Mouse (Mus musculus): ENCODE measurements around the gene Ldlr.

Gene Ldlr

GRCm38 (mm10) chr9:21736580-21736979 lies 13.3 kb downstream of the Ldlr start:
- no peaks in the 10 kb centered on the region for H3K27me3 ChIP-seq (ENCODE audit: control insufficient read depth, insufficient read depth, low read length, poor library complexity, severe bottlenecking)
- DNase-seq (ENCODE audit: low read depth, low spot score) = no peak
- peaks cover 14% of the 10 kb centered on the region for H3K36me3 ChIP-seq (ENCODE audit: control insufficient read depth, insufficient read depth, low read length, poor library complexity, severe bottlenecking)

- H3K36me3 ChIP-seq (ENCODE audit: control insufficient read depth, insufficient read depth, low read length, poor library complexity, severe bottlenecking) = peaks cover 14% of the 10 kb centered on the region
- H3K27me3 ChIP-seq (ENCODE audit: control insufficient read depth, insufficient read depth, low read length, poor library complexity, severe bottlenecking) = no peaks in the 10 kb centered on the region
- DNase-seq (ENCODE audit: low read depth, low spot score) = no peak
These were observed 13.9 kb downstream of the Ldlr start for GRCm38 (mm10) chr9:21737188-21737587.

DNA sequence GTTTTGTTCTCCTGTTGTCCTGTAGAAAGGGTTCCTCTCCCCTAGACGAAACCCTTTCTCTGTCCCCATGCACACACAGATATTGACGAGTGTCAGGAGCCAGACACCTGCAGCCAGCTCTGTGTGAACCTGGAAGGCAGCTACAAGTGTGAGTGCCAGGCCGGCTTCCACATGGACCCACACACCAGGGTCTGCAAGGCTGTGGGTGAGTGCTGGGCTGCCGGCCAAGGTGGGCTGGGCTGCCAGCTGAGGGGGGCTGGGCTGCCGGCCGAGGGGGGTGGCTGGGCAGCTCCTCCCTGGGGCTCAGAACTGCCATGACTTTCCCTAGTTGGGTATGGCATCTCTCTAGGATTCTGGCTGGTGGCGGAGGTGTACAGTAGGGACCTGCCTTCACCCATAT lies 15.5 kb downstream of the Ldlr start:
- H3K27me3 ChIP-seq (ENCODE audit: control insufficient read depth, insufficient read depth, low read length, poor library complexity, severe bottlenecking) = no peaks in the 10 kb centered on the region
- H3K36me3 ChIP-seq (ENCODE audit: control insufficient read depth, insufficient read depth, low read length, poor library complexity, severe bottlenecking) = peaks cover 15% of the 10 kb centered on the region
- no peak for DNase-seq (ENCODE audit: low read depth, low spot score)

DNA sequence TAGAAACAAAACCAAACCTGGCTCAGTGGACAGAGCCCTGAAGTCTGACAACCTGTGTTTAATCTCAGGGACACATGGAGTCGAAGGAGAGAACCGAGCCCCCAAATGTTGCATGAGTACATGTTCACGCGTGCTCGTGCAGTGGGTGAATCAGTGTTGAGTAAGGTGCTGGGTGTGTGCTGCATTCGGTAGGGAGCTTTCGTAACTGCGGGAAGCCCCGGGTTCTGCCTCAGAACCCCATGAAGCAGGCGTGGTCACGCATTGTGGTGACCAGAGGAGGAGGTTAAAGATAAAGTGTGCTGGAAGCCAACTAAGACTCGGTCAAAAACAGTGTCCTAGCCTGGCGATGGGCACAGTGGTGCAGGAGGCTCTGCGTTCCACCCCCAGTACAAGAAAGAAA lies 17.1 kb downstream of the Ldlr start:
- Histone ChIP-seq H3K36me3 (ENCODE audit: control insufficient read depth, insufficient read depth, low read length, poor library complexity, severe bottlenecking) (peaks cover 15% of the 10 kb centered on the region), H3K27me3 (ENCODE audit: control insufficient read depth, insufficient read depth, low read length, poor library complexity, severe bottlenecking) (no peaks in the 10 kb centered on the region)
- DNase-seq (ENCODE audit: low read depth, low spot score) = no peak

GRCm38 (mm10) chr9:21741514-21741913 lies 18.2 kb downstream of the Ldlr start:
- no peak for DNase-seq (ENCODE audit: low read depth, low spot score)
- peaks cover 15% of the 10 kb centered on the region for H3K36me3 ChIP-seq (ENCODE audit: control insufficient read depth, insufficient read depth, low read length, poor library complexity, severe bottlenecking)
- no peaks in the 10 kb centered on the region for H3K27me3 ChIP-seq (ENCODE audit: control insufficient read depth, insufficient read depth, low read length, poor library complexity, severe bottlenecking)

DNA sequence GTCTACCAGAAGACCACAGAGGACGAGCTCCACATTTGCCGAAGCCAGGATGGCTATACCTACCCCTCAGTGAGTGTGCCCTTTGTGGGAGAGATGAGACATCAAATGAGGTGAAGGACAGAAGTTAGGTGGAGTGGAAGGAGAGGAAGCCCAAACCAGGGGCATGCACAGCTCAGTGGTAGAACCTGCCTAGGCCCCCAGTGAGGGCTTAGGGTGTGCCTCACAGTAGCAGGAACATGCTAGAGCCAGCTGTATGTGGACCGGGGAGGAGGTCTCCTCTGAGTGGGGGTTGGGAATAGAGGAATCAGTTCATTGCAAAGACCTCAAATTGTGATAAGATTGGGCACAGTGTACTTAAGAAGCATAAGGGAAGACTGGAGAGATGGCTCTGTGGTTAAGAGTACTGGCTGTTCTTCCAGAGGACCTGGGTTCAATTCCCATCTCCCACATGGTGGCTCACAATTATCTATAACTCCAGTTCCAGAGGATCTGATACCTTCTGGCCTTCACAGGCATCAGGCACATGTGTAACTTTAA lies 24.0 kb downstream of the Ldlr start:
- Histone ChIP-seq H3K27me3 (ENCODE audit: control insufficient read depth, insufficient read depth, low read length, poor library complexity, severe bottlenecking) (no peaks in the 10 kb centered on the region), H3K36me3 (ENCODE audit: control insufficient read depth, insufficient read depth, low read length, poor library complexity, severe bottlenecking) (peaks cover 4% of the 10 kb centered on the region; the same call in 1 of the 2 replicates)
- no peak for DNase-seq (ENCODE audit: low read depth, low spot score)

GRCm38 (mm10) chr9:21748033-21748432 lies 24.8 kb downstream of the Ldlr start:
- Histone ChIP-seq H3K36me3 (ENCODE audit: control insufficient read depth, insufficient read depth, low read length, poor library complexity, severe bottlenecking) (peaks cover 2% of the 10 kb centered on the region; the same call in 1 of the 2 replicates), H3K27me3 (ENCODE audit: control insufficient read depth, insufficient read depth, low read length, poor library complexity, severe bottlenecking) (no peaks in the 10 kb centered on the region)
- DNase-seq (ENCODE audit: low read depth, low spot score) = no peak

DNA sequence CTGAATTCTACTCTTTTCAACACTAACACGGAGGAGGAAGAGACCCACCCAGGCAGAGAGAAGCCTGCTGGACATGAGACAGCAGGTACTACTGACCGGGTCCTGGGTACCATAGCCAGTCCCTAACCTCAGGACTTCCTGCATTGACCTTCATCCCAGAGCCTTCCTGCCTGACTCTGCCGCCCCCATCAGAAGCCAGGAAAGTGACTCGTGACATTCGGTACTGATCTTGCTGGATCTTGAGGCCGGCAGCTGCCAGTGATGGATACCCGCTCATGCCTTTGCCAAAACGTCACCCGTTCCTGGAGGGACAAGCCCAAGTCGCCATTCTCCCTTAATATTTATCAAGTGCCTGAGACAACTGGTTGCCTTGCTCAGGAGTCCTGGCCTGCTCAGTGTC lies 25.2 kb downstream of the Ldlr start:
- Histone ChIP-seq H3K36me3 (ENCODE audit: control insufficient read depth, insufficient read depth, low read length, poor library complexity, severe bottlenecking) (peaks cover 2% of the 10 kb centered on the region; the same call in 1 of the 2 replicates), H3K27me3 (ENCODE audit: control insufficient read depth, insufficient read depth, low read length, poor library complexity, severe bottlenecking) (no peaks in the 10 kb centered on the region)
- no peak for DNase-seq (ENCODE audit: low read depth, low spot score)

- DNase-seq (ENCODE audit: low read depth, low spot score) = no peak
- no peaks in the 10 kb centered on the region; the same call in 1 of the 2 replicates for H3K36me3 ChIP-seq (ENCODE audit: control insufficient read depth, insufficient read depth, low read length, poor library complexity, severe bottlenecking)
- H3K27me3 ChIP-seq (ENCODE audit: control insufficient read depth, insufficient read depth, low read length, poor library complexity, severe bottlenecking) = no peaks in the 10 kb centered on the region
These were observed 26.3 kb downstream of the Ldlr start for GRCm38 (mm10) chr9:21749382-21750118.

DNA sequence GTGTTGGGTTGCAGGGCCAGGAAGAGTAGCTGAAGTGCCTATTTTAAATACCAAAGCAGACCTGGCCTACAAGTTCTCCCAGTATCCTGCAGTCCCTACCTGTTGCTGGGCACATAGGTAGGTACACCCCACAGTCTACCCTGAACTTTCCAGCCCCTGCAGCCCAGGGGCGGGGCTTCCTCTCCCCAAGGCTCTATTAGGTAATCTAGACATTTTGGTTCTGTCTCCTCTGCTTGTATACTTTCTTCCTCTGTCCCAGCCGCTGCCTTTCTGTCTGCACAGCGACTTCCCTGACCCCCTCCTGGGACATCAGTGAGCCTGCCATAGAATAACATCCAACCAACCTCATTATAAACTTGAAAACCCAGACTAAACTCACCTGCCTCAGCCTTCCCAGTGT lies 27.1 kb downstream of the Ldlr start:
- Histone ChIP-seq H3K36me3 (ENCODE audit: control insufficient read depth, insufficient read depth, low read length, poor library complexity, severe bottlenecking) (no peaks in the 10 kb centered on the region), H3K27me3 (ENCODE audit: control insufficient read depth, insufficient read depth, low read length, poor library complexity, severe bottlenecking) (no peaks in the 10 kb centered on the region)
- no peak for DNase-seq (ENCODE audit: low read depth, low spot score)

- no peak for DNase-seq (ENCODE audit: low read depth, low spot score)
- H3K27me3 ChIP-seq (ENCODE audit: control insufficient read depth, insufficient read depth, low read length, poor library complexity, severe bottlenecking) = no peaks in the 10 kb centered on the region
- H3K36me3 ChIP-seq (ENCODE audit: control insufficient read depth, insufficient read depth, low read length, poor library complexity, severe bottlenecking) = no peaks in the 10 kb centered on the region
These were observed 28.1 kb downstream of the Ldlr start for GRCm38 (mm10) chr9:21751347-21751746.

DNA sequence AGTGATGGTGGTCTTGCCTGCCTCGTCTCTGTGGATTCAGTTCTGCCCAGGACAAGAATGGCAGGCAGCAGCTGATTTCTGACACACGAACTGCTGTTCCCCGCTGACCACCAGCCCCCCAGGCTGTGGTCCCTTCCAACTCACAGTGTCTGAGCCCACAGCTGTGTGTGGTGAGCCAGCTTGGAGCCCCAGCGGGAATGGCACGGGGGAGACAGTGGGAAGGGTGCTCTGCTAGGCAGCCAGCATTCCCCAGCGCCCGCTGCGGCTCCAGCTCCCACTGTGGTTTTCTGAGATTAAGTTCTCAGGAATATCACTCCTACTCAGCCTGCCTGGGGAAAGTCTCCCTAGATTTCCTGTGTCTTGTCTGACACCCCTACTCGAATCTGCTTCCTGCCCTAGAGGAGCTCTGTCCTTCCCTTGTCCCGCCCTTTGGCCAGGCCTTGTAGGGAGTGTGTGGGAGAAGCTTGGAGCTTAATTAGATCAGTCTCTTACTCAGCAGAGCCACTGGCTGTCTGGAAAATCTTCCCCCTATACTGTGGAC lies 29.0 kb downstream of the Ldlr start:
- H3K36me3 ChIP-seq (ENCODE audit: control insufficient read depth, insufficient read depth, low read length, poor library complexity, severe bottlenecking) = no peaks in the 10 kb centered on the region
- no peak for DNase-seq (ENCODE audit: low read depth, low spot score)

GRCm38 (mm10) chr9:21754003-21754402 lies 30.7 kb downstream of the Ldlr start:
- Histone ChIP-seq H3K36me3 (ENCODE audit: control insufficient read depth, insufficient read depth, low read length, poor library complexity, severe bottlenecking) (no peaks in the 10 kb centered on the region), H3K27me3 (ENCODE audit: control insufficient read depth, insufficient read depth, low read length, poor library complexity, severe bottlenecking) (no peaks in the 10 kb centered on the region)
- no peak for DNase-seq (ENCODE audit: low read depth, low spot score)

More for the DNA sequence above, 29.0 kb downstream of the Ldlr start:
- H3K27me3 ChIP-seq (ENCODE audit: control insufficient read depth, insufficient read depth, low read length, poor library complexity, severe bottlenecking) = no peaks in the 10 kb centered on the region

- Histone ChIP-seq H3K27me3 (ENCODE audit: control insufficient read depth, insufficient read depth, low read length, poor library complexity, severe bottlenecking) (no peaks in the 10 kb centered on the region), H3K36me3 (ENCODE audit: control insufficient read depth, insufficient read depth, low read length, poor library complexity, severe bottlenecking) (no peaks in the 10 kb centered on the region)
- DNase-seq (ENCODE audit: low read depth, low spot score) = no peak
These were observed 31.4 kb downstream of the Ldlr start for GRCm38 (mm10) chr9:21754516-21755321.
